Mouse (Mus musculus): ENCODE measurements at regions not wholly inside any gene's neighbourhood (a gene's known extent, or its start where the extent isn't known, plus 50 kb on each side); places are given as distances from the start of the nearest gene placed in this dataset.

- DNase-seq (ENCODE audit: extremely low spot score in 1 of 2, low spot score in 1 of 2): no peak
These were observed 194.7 kb upstream of the Rfx3 start for GRCm38 (mm10) chr19:28205691-28206090.

GRCm38 (mm10) chr19:28203719-28204118, 192.8 kb upstream of the Rfx3 start:
- DNase-seq (ENCODE audit: extremely low spot score in 1 of 2, low spot score in 1 of 2): no peak

GRCm38 (mm10) chr19:28199385-28199784, 188.4 kb upstream of the Rfx3 start:
- no peak for DNase-seq (ENCODE audit: extremely low spot score in 1 of 2, low spot score in 1 of 2)

- DNase-seq (ENCODE audit: extremely low spot score in 1 of 2, low spot score in 1 of 2): no peak
These were observed 185.9 kb upstream of the Rfx3 start for GRCm38 (mm10) chr19:28196881-28197280.

GRCm38 (mm10) chr19:28192248-28192647, 181.3 kb upstream of the Rfx3 start:
- no peak for DNase-seq (ENCODE audit: extremely low spot score in 1 of 2, low spot score in 1 of 2)

- no peak for DNase-seq (ENCODE audit: extremely low spot score in 1 of 2, low spot score in 1 of 2)
These were observed 180.6 kb upstream of the Rfx3 start for GRCm38 (mm10) chr19:28191428-28192116.

- DNase-seq (ENCODE audit: extremely low spot score in 1 of 2, low spot score in 1 of 2): no peak
These were observed 179.3 kb upstream of the Rfx3 start for GRCm38 (mm10) chr19:28190250-28190649.

- no peak for DNase-seq (ENCODE audit: extremely low spot score in 1 of 2, low spot score in 1 of 2)
These were observed 177.4 kb upstream of the Rfx3 start for GRCm38 (mm10) chr19:28188363-28188762.

- DNase-seq (ENCODE audit: extremely low spot score in 1 of 2, low spot score in 1 of 2): no peak
These were observed 171.6 kb upstream of the Rfx3 start for GRCm38 (mm10) chr19:28182411-28183182.

GRCm38 (mm10) chr19:28181171-28181570, 170.2 kb upstream of the Rfx3 start:
- no peak for DNase-seq (ENCODE audit: extremely low spot score in 1 of 2, low spot score in 1 of 2)

- DNase-seq (ENCODE audit: extremely low spot score in 1 of 2, low spot score in 1 of 2): peak in 1 of 2 experiments; percentile 13
These were observed 167.1 kb upstream of the Rfx3 start for GRCm38 (mm10) chr19:28178114-28178513.

- no peak for DNase-seq (ENCODE audit: extremely low spot score in 1 of 2, low spot score in 1 of 2)
These were observed 165.9 kb upstream of the Rfx3 start for GRCm38 (mm10) chr19:28176821-28177220.

GRCm38 (mm10) chr19:28171836-28172534, 161.0 kb upstream of the Rfx3 start:
- no peak for DNase-seq (ENCODE audit: extremely low spot score in 1 of 2, low spot score in 1 of 2)

- DNase-seq (ENCODE audit: extremely low spot score in 1 of 2, low spot score in 1 of 2): no peak
These were observed 156.6 kb upstream of the Rfx3 start for GRCm38 (mm10) chr19:28167451-28168165.

GRCm38 (mm10) chr19:28166626-28167025, 155.7 kb upstream of the Rfx3 start:
- no peak for DNase-seq (ENCODE audit: extremely low spot score in 1 of 2, low spot score in 1 of 2)

- DNase-seq (ENCODE audit: extremely low spot score in 1 of 2, low spot score in 1 of 2): peak; percentile 37 to 70
These were observed 155.0 kb upstream of the Rfx3 start for GRCm38 (mm10) chr19:28165901-28166361.

GRCm38 (mm10) chr19:28163195-28163594, 152.2 kb upstream of the Rfx3 start:
- DNase-seq (ENCODE audit: extremely low spot score in 1 of 2, low spot score in 1 of 2): no peak

- no peak for DNase-seq (ENCODE audit: extremely low spot score in 1 of 2, low spot score in 1 of 2)
These were observed 149.6 kb upstream of the Rfx3 start for GRCm38 (mm10) chr19:28160582-28160981.

GRCm38 (mm10) chr19:28157196-28157595, 146.2 kb upstream of the Rfx3 start:
- DNase-seq (ENCODE audit: extremely low spot score in 1 of 2, low spot score in 1 of 2): no peak

GRCm38 (mm10) chr19:28137581-28137980, 126.6 kb upstream of the Rfx3 start:
- DNase-seq (ENCODE audit: extremely low spot score in 1 of 2, low spot score in 1 of 2): peak in 1 of 2 experiments; percentile 41

- no peak for DNase-seq (ENCODE audit: extremely low spot score in 1 of 2, low spot score in 1 of 2)
These were observed 123.8 kb upstream of the Rfx3 start for GRCm38 (mm10) chr19:28134806-28135205.
